Mouse (Mus musculus): ENCODE measurements at regions not wholly inside any gene's neighbourhood (a gene's known extent, or its start where the extent isn't known, plus 50 kb on each side); places are given as distances from the start of the nearest gene placed in this dataset.
A peak's percentile ranks its signal among the peaks of the same experiment; 100 is the strongest.

DNA sequence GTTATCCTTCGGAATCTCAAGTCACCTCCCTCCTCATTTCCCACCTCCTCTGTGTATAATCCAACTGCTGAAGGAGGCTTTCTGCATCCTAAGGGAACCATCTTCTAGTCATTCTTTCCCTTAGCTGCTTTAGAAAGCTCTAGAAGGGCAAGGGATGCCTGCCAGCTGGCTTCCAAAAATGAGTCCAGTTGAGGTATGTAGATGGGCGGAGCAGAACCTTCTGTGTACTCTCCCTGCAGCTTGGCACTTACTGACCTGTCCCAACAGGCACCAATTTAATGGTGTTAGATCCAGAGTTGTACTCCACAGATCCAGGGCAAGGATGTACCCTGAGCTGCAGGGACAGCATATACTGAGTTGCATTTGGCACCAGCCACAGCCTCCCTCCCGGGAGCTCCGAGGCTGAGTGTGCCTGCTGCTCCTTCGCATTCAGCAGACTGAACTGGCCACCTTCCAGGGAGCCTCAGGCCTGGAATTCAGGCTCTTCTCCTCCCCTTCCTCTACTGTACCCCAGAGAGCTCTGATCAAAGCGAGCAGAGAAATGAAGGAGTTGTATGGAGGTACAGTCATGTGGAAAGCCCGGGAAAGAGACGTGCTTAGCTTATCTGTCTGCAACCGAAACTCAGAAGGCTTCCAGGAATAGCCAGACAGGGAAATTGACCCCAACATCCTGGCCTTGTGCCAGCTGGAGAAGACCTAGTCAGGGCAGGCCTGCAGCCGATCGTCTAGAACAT, 177.4 kb upstream of the Ncam1 start:
- ATAC-seq (ENCODE audit: low FRiP score) = peak; percentile 79; the same call in 1 of the 2 replicates
- Histone ChIP-seq H3K27me3 (ENCODE audit: control insufficient read depth, insufficient read depth, low read length) (no peaks in the 10 kb centered on the region), H3K36me3 (replicated peaks; ENCODE audit: control insufficient read depth, insufficient read depth) (no peaks in the 10 kb centered on the region), H3K4me1 (replicated peaks; ENCODE audit: control insufficient read depth, insufficient read depth, low read length) (peaks cover 6% of the 10 kb centered on the region; the same call in 1 of the 2 replicates), H3K9ac (no peak overlapping the region), H3K4me3 (replicated peaks; ENCODE audit: low read length) (no peak overlapping the region), H3K4me2 (replicated peaks) (no peak overlapping the region), H3K27ac (no peak overlapping the region), H3K9me3 (ENCODE audit: control insufficient read depth, low read length) (no peaks in the 10 kb centered on the region)
- peak; percentile 70 for DNase-seq (ENCODE audit: low spot score)
- WGBS = 54% methylated on average over 11 of the region's 11 CpGs

DNA sequence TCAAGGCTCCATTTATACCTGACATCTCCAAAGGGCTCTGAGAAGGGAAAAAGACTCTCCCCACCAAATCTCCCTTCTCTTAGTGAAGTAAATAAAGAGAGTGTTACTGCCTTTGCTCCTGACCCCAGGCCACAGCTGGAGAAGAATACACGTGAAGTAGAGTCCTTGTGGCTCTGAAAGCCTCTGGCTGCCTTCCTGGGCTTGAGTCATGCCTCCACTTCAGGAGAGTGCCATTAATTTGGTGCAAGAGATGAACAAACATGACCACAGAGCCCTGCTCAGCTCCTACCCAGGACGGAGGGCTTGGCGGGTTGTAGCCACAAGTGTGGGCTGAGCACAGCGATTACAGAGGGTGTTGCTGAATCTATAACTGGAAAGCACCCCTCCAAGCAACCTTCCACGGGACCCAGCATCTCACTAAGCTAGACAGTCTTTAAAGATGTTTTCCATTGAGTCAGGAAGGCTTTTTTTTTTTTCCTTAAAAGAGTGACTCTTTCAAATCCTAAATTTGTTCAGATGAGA, 175.3 kb upstream of the Ncam1 start:
- Histone ChIP-seq H3K27me3 (ENCODE audit: control insufficient read depth, insufficient read depth, low read length) (no peaks in the 10 kb centered on the region), H3K4me1 (replicated peaks; ENCODE audit: control insufficient read depth, insufficient read depth, low read length) (no peaks in the 10 kb centered on the region), H3K4me2 (replicated peaks) (no peak overlapping the region), H3K36me3 (replicated peaks; ENCODE audit: control insufficient read depth, insufficient read depth) (no peaks in the 10 kb centered on the region), H3K27ac (no peak overlapping the region), H3K9me3 (ENCODE audit: control insufficient read depth, low read length) (no peaks in the 10 kb centered on the region), H3K9ac (no peak overlapping the region), H3K4me3 (replicated peaks; ENCODE audit: low read length) (no peak overlapping the region)
- ATAC-seq (ENCODE audit: low FRiP score) (no peak), DNase-seq (ENCODE audit: low spot score) (no peak)
- 93% methylated on average over 5 of the region's 5 CpGs for WGBS

DNA sequence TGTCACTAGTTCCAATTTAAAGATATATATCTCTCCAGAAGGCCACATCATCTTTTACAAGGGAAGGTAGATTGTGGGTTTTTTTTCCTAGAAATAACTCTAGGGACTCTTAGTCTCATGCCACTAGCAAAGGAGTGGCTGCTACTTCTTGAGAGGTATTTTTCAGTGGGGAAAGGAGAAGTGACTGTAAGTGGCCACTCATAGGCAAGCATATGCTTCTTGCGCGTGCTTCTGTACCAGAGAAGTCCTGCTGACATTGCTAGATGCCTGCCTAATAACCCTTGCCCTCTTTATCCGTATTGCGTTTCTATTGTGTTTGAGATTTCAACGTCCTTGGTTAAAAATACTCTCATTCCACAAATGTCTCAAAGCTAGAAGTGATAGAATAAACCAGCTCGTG, 170.7 kb upstream of the Ncam1 start:
- H3K27ac ChIP-seq = no peak overlapping the region
- no peak overlapping the region for H3K4me3 ChIP-seq (replicated peaks; ENCODE audit: low read length)
- H3K9me3 ChIP-seq (ENCODE audit: control insufficient read depth, low read length) = no peaks in the 10 kb centered on the region
- ATAC-seq (ENCODE audit: low FRiP score) (no peak), DNase-seq (ENCODE audit: low spot score) (no peak)
- no peaks in the 10 kb centered on the region for H3K4me1 ChIP-seq (replicated peaks; ENCODE audit: control insufficient read depth, insufficient read depth, low read length)
- no peak overlapping the region for H3K4me2 ChIP-seq (replicated peaks)
- 82% methylated on average over 6 of the region's 6 CpGs for WGBS
- no peak overlapping the region for H3K9ac ChIP-seq
- no peaks in the 10 kb centered on the region for H3K36me3 ChIP-seq (replicated peaks; ENCODE audit: control insufficient read depth, insufficient read depth)
- H3K27me3 ChIP-seq (ENCODE audit: control insufficient read depth, insufficient read depth, low read length) = no peaks in the 10 kb centered on the region

DNA sequence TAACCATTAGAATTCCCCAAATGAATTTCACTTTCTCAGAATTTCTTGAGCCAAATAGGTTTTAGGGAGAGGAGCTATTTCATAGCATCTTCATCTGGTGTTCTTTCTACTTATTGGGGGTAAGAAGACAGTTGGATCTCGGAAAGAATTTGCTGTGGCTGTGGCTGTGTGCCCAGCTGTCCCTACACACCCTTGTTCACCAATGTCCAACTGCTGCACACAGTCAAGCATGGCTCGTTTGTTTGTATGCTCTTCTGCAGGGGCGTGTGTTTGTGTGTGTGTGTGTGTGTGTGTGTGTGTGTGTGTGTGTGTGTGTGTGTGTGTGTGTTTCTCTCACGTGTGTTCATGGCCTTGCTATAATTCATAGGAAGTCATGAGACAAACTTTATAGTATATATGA, 165.9 kb upstream of the Ncam1 start:
- Histone ChIP-seq H3K9me3 (ENCODE audit: control insufficient read depth, low read length) (no peaks in the 10 kb centered on the region), H3K27me3 (ENCODE audit: control insufficient read depth, insufficient read depth, low read length) (no peaks in the 10 kb centered on the region), H3K4me2 (replicated peaks) (no peak overlapping the region), H3K27ac (no peak overlapping the region), H3K4me1 (replicated peaks; ENCODE audit: control insufficient read depth, insufficient read depth, low read length) (peaks cover 25% of the 10 kb centered on the region), H3K36me3 (replicated peaks; ENCODE audit: control insufficient read depth, insufficient read depth) (no peaks in the 10 kb centered on the region), H3K9ac (no peak overlapping the region), H3K4me3 (replicated peaks; ENCODE audit: low read length) (no peak overlapping the region)
- no peak for DNase-seq (ENCODE audit: low spot score)
- WGBS = 74% methylated on average over 4 of the region's 4 CpGs
- ATAC-seq (ENCODE audit: low FRiP score) = no peak

DNA sequence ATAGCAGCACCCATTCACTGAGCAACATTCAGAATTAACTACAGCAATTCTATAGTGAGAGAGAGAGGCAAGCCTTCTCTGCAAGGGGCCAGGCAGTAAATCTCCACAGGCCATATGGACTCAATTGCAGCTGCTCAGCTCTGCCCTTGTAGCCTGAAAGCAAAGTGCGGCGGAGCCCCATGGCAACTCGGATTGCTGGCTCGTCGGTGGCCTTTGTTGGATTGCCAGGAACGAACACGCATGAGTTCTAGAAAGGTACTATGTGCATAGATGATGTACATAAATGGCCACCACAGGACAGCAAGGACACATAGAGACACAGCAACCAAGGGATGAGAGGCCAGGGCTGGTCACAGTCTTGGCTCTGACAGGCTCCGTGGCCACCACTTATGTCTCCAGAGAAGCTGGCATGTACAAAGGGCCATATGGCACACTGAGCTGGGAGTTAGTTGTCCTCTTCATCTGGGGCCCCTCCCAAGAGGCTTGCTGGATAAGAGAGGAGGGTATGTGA, 163.9 kb upstream of the Ncam1 start:
- no peak overlapping the region for H3K4me2 ChIP-seq (replicated peaks)
- no peak overlapping the region for H3K9ac ChIP-seq
- ATAC-seq (ENCODE audit: low FRiP score) (no peak), DNase-seq (ENCODE audit: low spot score) (peak; percentile 48)
- 7% methylated on average over 8 of the region's 8 CpGs for WGBS
- no peaks in the 10 kb centered on the region for H3K36me3 ChIP-seq (replicated peaks; ENCODE audit: control insufficient read depth, insufficient read depth)
- no peak overlapping the region for H3K27ac ChIP-seq
- no peak overlapping the region for H3K4me3 ChIP-seq (replicated peaks; ENCODE audit: low read length)
- H3K27me3 ChIP-seq (ENCODE audit: control insufficient read depth, insufficient read depth, low read length) = no peaks in the 10 kb centered on the region
- H3K9me3 ChIP-seq (ENCODE audit: control insufficient read depth, low read length) = no peaks in the 10 kb centered on the region
- peaks cover 32% of the 10 kb centered on the region for H3K4me1 ChIP-seq (replicated peaks; ENCODE audit: control insufficient read depth, insufficient read depth, low read length)

DNA sequence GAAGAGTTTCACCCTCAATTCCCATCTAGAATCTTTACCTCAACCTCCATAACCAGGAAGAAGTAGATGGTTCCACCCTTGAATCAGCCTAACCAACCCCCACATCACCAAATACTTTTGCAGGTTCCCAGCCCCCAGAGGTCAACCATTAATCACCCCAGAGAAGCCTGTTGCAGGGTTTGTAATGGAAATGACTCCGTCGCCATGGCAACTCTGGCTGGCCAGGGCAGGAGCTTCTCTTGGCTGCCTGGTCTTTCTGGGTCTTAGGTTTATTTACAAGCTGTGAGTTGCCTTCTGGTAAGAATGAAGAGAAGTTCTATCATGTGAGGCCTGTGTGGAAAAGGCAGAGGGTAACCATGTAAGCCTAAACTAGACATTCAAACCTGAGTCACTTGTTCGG, 163.2 kb upstream of the Ncam1 start:
- Histone ChIP-seq H3K4me1 (replicated peaks; ENCODE audit: control insufficient read depth, insufficient read depth, low read length) (peaks cover 32% of the 10 kb centered on the region), H3K27me3 (ENCODE audit: control insufficient read depth, insufficient read depth, low read length) (no peaks in the 10 kb centered on the region), H3K4me3 (replicated peaks; ENCODE audit: low read length) (no peak overlapping the region), H3K36me3 (replicated peaks; ENCODE audit: control insufficient read depth, insufficient read depth) (no peaks in the 10 kb centered on the region), H3K27ac (no peak overlapping the region), H3K4me2 (replicated peaks) (no peak overlapping the region), H3K9me3 (ENCODE audit: control insufficient read depth, low read length) (no peaks in the 10 kb centered on the region), H3K9ac (no peak overlapping the region)
- peak; percentile 63 for DNase-seq (ENCODE audit: low spot score)
- WGBS = 16% methylated on average over 3 of the region's 3 CpGs
- ATAC-seq (ENCODE audit: low FRiP score) = no peak

DNA sequence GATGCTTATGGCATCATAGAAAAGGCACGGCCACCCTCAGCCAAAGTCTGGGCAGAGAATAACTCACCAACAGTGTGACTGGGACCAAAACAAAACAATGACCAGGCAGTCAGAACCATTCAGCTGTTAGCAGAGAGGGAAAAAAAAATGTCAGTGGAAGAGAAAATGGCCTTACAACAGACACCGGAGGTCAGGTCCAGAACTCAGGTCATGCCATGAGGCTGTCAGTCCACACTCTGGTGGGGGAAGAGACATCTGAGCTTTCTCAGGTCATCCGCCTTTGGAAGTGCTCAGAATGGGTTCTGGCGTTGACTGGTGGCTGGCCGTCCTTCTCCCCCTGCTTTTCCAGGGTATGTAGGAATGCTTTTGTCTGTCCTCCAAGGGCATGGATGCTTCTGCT, 162.6 kb upstream of the Ncam1 start:
- H3K27me3 ChIP-seq (ENCODE audit: control insufficient read depth, insufficient read depth, low read length) = no peaks in the 10 kb centered on the region
- H3K4me1 ChIP-seq (replicated peaks; ENCODE audit: control insufficient read depth, insufficient read depth, low read length) = peaks cover 32% of the 10 kb centered on the region
- ATAC-seq (ENCODE audit: low FRiP score) (no peak), DNase-seq (ENCODE audit: low spot score) (no peak)
- no peak overlapping the region for H3K4me2 ChIP-seq (replicated peaks)
- 39% methylated on average over 5 of the region's 5 CpGs for WGBS
- no peak overlapping the region for H3K9ac ChIP-seq
- no peak overlapping the region for H3K4me3 ChIP-seq (replicated peaks; ENCODE audit: low read length)
- H3K36me3 ChIP-seq (replicated peaks; ENCODE audit: control insufficient read depth, insufficient read depth) = no peaks in the 10 kb centered on the region
- no peaks in the 10 kb centered on the region for H3K9me3 ChIP-seq (ENCODE audit: control insufficient read depth, low read length)
- H3K27ac ChIP-seq = no peak overlapping the region

DNA sequence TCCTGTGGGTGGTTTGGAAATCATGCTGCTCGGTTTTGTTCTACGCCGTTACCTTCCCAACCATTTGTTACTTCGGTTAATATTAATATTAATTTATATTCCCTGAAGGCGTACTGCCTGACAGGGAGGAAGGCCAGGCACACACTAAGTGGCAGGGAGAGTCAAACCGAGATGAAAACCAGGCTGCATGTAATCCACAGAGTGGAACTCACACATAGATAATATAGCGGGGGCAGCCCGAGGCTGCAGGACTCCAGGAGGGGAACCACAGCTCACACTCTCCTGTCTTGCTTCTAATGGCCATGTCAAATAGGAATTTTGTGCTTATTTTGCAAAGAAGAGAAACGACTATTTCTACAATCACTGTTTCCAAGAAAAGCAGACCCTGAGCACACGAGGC, 161.3 kb upstream of the Ncam1 start:
- DNase-seq (ENCODE audit: low spot score) (no peak), ATAC-seq (ENCODE audit: low FRiP score) (no peak)

DNA sequence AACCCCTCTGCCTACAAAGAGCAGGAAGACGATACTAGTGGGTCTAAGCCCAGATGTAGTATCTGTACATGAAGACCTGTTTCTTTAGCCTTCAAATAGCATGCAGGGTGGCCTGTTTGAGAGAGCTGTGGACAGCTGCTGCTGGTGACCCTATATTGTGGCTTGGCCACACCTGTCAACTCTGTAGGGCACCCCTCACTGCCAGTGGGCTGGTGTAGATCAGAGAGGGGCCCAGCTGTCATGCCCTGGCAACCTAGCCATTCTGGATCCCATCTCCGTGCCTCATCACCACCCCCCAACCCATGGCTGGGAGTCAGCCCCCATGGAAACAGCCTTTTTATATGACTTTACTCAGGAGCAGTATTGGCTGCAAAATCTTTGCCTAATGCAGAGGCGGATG, 160.2 kb upstream of the Ncam1 start:
- ATAC-seq (ENCODE audit: low FRiP score) (no peak), DNase-seq (ENCODE audit: low spot score) (no peak)
- Histone ChIP-seq H3K4me2 (replicated peaks) (no peak overlapping the region), H3K9ac (no peak overlapping the region), H3K4me3 (replicated peaks; ENCODE audit: low read length) (no peak overlapping the region), H3K36me3 (replicated peaks; ENCODE audit: control insufficient read depth, insufficient read depth) (no peaks in the 10 kb centered on the region), H3K27ac (no peak overlapping the region), H3K4me1 (replicated peaks; ENCODE audit: control insufficient read depth, insufficient read depth, low read length) (peaks cover 32% of the 10 kb centered on the region), H3K27me3 (ENCODE audit: control insufficient read depth, insufficient read depth, low read length) (no peaks in the 10 kb centered on the region), H3K9me3 (ENCODE audit: control insufficient read depth, low read length) (no peaks in the 10 kb centered on the region)
- WGBS = 78% methylated on average over 3 of the region's 3 CpGs

More for the DNA sequence above, 161.3 kb upstream of the Ncam1 start:
- H3K4me3 ChIP-seq (replicated peaks; ENCODE audit: low read length) = no peak overlapping the region
- no peaks in the 10 kb centered on the region for H3K9me3 ChIP-seq (ENCODE audit: control insufficient read depth, low read length)
- no peaks in the 10 kb centered on the region for H3K27me3 ChIP-seq (ENCODE audit: control insufficient read depth, insufficient read depth, low read length)
- WGBS = 51% methylated on average over 10 of the region's 10 CpGs
- no peak overlapping the region; the same call in 1 of the 2 replicates for H3K27ac ChIP-seq
- no peak overlapping the region for H3K4me2 ChIP-seq (replicated peaks)
- H3K36me3 ChIP-seq (replicated peaks; ENCODE audit: control insufficient read depth, insufficient read depth) = no peaks in the 10 kb centered on the region
- no peak overlapping the region for H3K9ac ChIP-seq
- peaks cover 32% of the 10 kb centered on the region for H3K4me1 ChIP-seq (replicated peaks; ENCODE audit: control insufficient read depth, insufficient read depth, low read length)

All from hindbrain, embryonic 14.5 days (tissue).